Mouse (Mus musculus) ES-E14 (cell line): Measurements from ENCODE around the gene Rcc1.

Source experiments
- CHD2 ChIP-seq: IDR thresholded peaks from 2 replicates; pipeline ENCODE4 v1.6.1; 2014; ENCODE audit warnings: mild to moderate bottlenecking, low read depth, low read length, inconsistent platforms
- HCFC1 ChIP-seq: IDR thresholded peaks from 2 replicates; pipeline ENCODE4 v1.6.1; 2012; ENCODE audit warnings: low read length, inconsistent platforms, borderline replicate concordance; ENCODE audit not compliant: insufficient read depth
- MAFK ChIP-seq: IDR thresholded peaks from 2 replicates; pipeline ENCODE4 v1.6.1; 2014; ENCODE audit warnings: mild to moderate bottlenecking, low read depth, low read length, inconsistent platforms; ENCODE audit not compliant: insufficient read depth
- ZC3H11A ChIP-seq: IDR thresholded peaks from 2 replicates; pipeline ENCODE4 v1.6.1; 2012; ENCODE audit warnings: low read depth, mild to moderate bottlenecking, inconsistent platforms, low read length, borderline replicate concordance
- ZNF384 ChIP-seq: IDR thresholded peaks from 2 replicates; pipeline ENCODE4 v1.6.1; 2012; ENCODE audit warnings: low read depth, low read length, inconsistent platforms

DNA sequence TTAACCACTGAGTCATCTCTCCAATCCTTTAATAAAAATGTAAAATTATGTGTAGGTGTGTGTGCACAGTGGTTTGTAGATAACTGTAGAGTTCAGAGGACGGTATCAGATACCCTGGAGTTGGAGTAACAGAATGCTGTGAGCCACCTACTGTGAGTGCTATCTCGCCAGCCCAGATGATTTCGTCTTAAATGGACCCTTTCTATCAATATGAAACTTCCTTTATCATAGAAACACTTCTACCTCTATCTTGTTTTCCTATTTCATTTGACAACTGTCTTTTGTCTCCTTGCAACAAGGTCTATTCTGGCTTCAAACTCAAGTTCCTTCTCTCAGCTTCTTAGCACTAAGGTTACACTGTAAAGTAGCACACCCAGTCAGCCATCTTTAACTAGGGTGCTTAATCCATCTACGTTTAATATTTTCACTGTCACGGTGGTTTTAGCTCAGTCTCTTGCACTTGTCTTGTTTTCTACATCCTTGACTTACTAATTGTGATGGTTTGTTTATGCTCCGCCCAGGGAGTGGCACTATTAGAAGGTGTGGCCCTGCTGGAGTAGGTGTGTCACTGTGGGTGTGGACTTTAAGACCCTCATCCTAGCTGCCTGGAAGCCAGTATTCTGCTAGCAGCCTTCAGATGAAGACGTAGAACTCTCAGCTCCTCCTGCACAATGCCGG lies 37.8 kb upstream of the Rcc1 start:
- no peak for TF ChIP-seq HCFC1
- TF ChIP-seq ZC3H11A = no peak
- no peak for TF ChIP-seq MAFK
- TF ChIP-seq ZNF384 = no peak
- TF ChIP-seq CHD2 = no peak
